Mouse (Mus musculus) CH12.LX (cell line): ENCODE measurements around the gene Fbln5. TPM values are rescaled to one million over a fixed set of nuclear protein-coding genes. Genes with fewer than 3 reads are reported as not detected.

Experiments
- DNase-seq: peaks from one replicate; pipeline ENCODE4 v3.0.0-alpha.2; 2013; ENCODE audit errors: extremely low read depth
- H3K27ac ChIP-seq: 2 replicates; pipeline ENCODE4 v1.5.1; 2012; ENCODE audit warnings: low read depth, mild to moderate bottlenecking, control low read depth, moderate library complexity; ENCODE audit not compliant: insufficient read depth
- H3K27me3 ChIP-seq: replicated peaks from 2 replicates; pipeline ENCODE3; 2012; ENCODE audit warnings: inconsistent platforms
- H3K36me3 ChIP-seq, 2 experiments: replicated peaks in 1 of 2; 2 replicates each; pipeline versions ENCODE3 to v1.6.1; 2012; ENCODE audit warnings: inconsistent platforms in 1 of 2, low read length in 1 of 2, mild to moderate bottlenecking in 1 of 2, mixed read lengths in 1 of 2, moderate library complexity in 1 of 2; ENCODE audit not compliant: control insufficient read depth in 1 of 2, insufficient read depth in 1 of 2
- H3K4me1 ChIP-seq, 2 experiments: 2 replicates each; pipeline ENCODE4 v1.6.1; 2012; ENCODE audit warnings: inconsistent platforms in 1 of 2, moderate library complexity in 1 of 2; ENCODE audit not compliant: insufficient read depth in 2 of 2, control insufficient read depth in 1 of 2
- H3K4me2 ChIP-seq: 2 replicates; pipeline ENCODE4 v1.6.1; 2012; ENCODE audit warnings: low read depth, mild to moderate bottlenecking, control low read depth; ENCODE audit not compliant: poor library complexity, insufficient read depth, severe bottlenecking
- H3K4me3 ChIP-seq, 3 experiments: fragments of 150-350 bp in 1 of 3; sonication (generic) in 1 of 3; replicated peaks in 1 of 3; 2 replicates each; pipeline versions ENCODE3 to v1.5.1; 2011 to 2012; ENCODE audit warnings: low read depth in 2 of 3, low read length in 2 of 3, mild to moderate bottlenecking in 2 of 3, moderate library complexity in 2 of 3, control low read depth in 1 of 3, improper control_type of control experiment in 1 of 3, inconsistent platforms in 1 of 3, mixed read lengths in 1 of 3; ENCODE audit not compliant: poor library complexity in 1 of 3
- H3K79me2 ChIP-seq: replicated peaks from 2 replicates; pipeline ENCODE4 v1.6.1; 2012; ENCODE audit warnings: mild to moderate bottlenecking, moderate library complexity; ENCODE audit not compliant: control insufficient read depth, poor library complexity, insufficient read depth, severe bottlenecking; ENCODE audit errors: extremely low read depth
- H3K9ac ChIP-seq: 2 replicates; pipeline ENCODE4 v1.6.1; 2012; ENCODE audit warnings: low read depth, mild to moderate bottlenecking, control low read depth, moderate library complexity; ENCODE audit not compliant: insufficient read depth
- H3K9me3 ChIP-seq: replicated peaks from 2 replicates; pipeline ENCODE3; 2012; ENCODE audit warnings: low read length, inconsistent platforms, mixed read lengths
- CTCF ChIP-seq, 2 experiments: IDR thresholded peaks in 1 of 2; conservative IDR thresholded peaks in 1 of 2; 2 replicates each; pipeline ENCODE4 v1.5.1; 2011 to 2012; ENCODE audit warnings: low read depth in 2 of 2, low read length in 2 of 2, improper control_type of control experiment in 1 of 2, inconsistent platforms in 1 of 2, mild to moderate bottlenecking in 1 of 2, moderate library complexity in 1 of 2
- E2F4 ChIP-seq: IDR thresholded peaks from 2 replicates; pipeline ENCODE4 v1.6.1; 2011; ENCODE audit warnings: low read depth, low read length, improper control_type of control experiment; ENCODE audit not compliant: insufficient replicate concordance
- EP300 ChIP-seq: IDR thresholded peaks from 2 replicates; pipeline ENCODE4 v1.6.1; 2011; ENCODE audit warnings: low read length, improper control_type of control experiment
- ETS1 ChIP-seq: conservative IDR thresholded peaks from 2 replicates; pipeline ENCODE4 v1.6.1; 2012; ENCODE audit warnings: low read depth, mild to moderate bottlenecking, inconsistent platforms, low read length, improper control_type of control experiment, moderate library complexity
- MAFK ChIP-seq: IDR thresholded peaks from 2 replicates; pipeline ENCODE4 v1.6.1; 2011; ENCODE audit warnings: low read length, improper control_type of control experiment; ENCODE audit not compliant: insufficient replicate concordance
- MAX ChIP-seq: IDR thresholded peaks from 2 replicates; pipeline ENCODE4 v1.6.1; 2011; ENCODE audit warnings: low read length, improper control_type of control experiment
- MXI1 ChIP-seq: IDR thresholded peaks from 2 replicates; pipeline ENCODE4 v1.6.1; 2011; ENCODE audit warnings: mild to moderate bottlenecking, low read depth, low read length, improper control_type of control experiment
- NELFE ChIP-seq: IDR thresholded peaks from 2 replicates; pipeline ENCODE4 v1.6.1; 2011; ENCODE audit warnings: low read depth, low read length, improper control_type of control experiment
- NRF1 ChIP-seq: IDR thresholded peaks from 2 replicates; pipeline ENCODE4 v1.6.1; 2014; ENCODE audit warnings: low read depth, mild to moderate bottlenecking, inconsistent platforms, low read length, improper control_type of control experiment, moderate library complexity
- POLR2A ChIP-seq: IDR thresholded peaks from 2 replicates; pipeline ENCODE4 v1.6.1; 2011; ENCODE audit warnings: low read depth, mild to moderate bottlenecking, improper control_type of control experiment, low read length
- POLR2AphosphoS2 ChIP-seq: IDR thresholded peaks from 2 replicates; pipeline ENCODE4 v1.6.1; 2011; ENCODE audit warnings: low read depth, low read length, improper control_type of control experiment
- RCOR1 ChIP-seq: conservative IDR thresholded peaks from 2 replicates; pipeline ENCODE4 v1.6.1; 2012; ENCODE audit warnings: low read depth, mild to moderate bottlenecking, inconsistent platforms, low read length, improper control_type of control experiment
- SMC3 ChIP-seq: IDR thresholded peaks from 2 replicates; pipeline ENCODE4 v1.6.1; 2011; ENCODE audit warnings: low read depth, low read length, improper control_type of control experiment
- TCF12 ChIP-seq: IDR thresholded peaks from 2 replicates; pipeline ENCODE4 v1.6.1; 2014; ENCODE audit warnings: low read depth, mild to moderate bottlenecking, inconsistent platforms, low read length, improper control_type of control experiment
- UBTF ChIP-seq: IDR thresholded peaks from 2 replicates; pipeline ENCODE4 v1.6.1; 2012; ENCODE audit warnings: low read depth, mild to moderate bottlenecking, inconsistent platforms, low read length, improper control_type of control experiment, moderate library complexity
- USF1 ChIP-seq: IDR thresholded peaks from 2 replicates; pipeline ENCODE4 v1.6.1; 2014; ENCODE audit warnings: low read depth, mild to moderate bottlenecking, inconsistent platforms, low read length, improper control_type of control experiment
- USF2 ChIP-seq: conservative IDR thresholded peaks from 2 replicates; pipeline ENCODE4 v1.6.1; 2011; ENCODE audit warnings: low read depth, low read length, improper control_type of control experiment
- ZC3H11A ChIP-seq: IDR thresholded peaks from 2 replicates; pipeline ENCODE4 v1.6.1; 2012; ENCODE audit warnings: low read depth, mild to moderate bottlenecking, inconsistent platforms, low read length, improper control_type of control experiment
- ZKSCAN1 ChIP-seq: IDR thresholded peaks from 2 replicates; pipeline ENCODE4 v1.6.1; 2012; ENCODE audit warnings: low read depth, inconsistent platforms, low read length, improper control_type of control experiment, borderline replicate concordance
- ZMIZ1 ChIP-seq: IDR thresholded peaks from 2 replicates; pipeline ENCODE4 v1.6.1; 2012; ENCODE audit warnings: low read depth, mild to moderate bottlenecking, inconsistent platforms, low read length, improper control_type of control experiment
- ZNF384 ChIP-seq: IDR thresholded peaks from 2 replicates; pipeline ENCODE4 v1.6.1; 2012; ENCODE audit warnings: low read depth, low read length, improper control_type of control experiment, inconsistent platforms
- dilution Hi-C: fragments of 300-500 bp; cut with MboI; formaldehyde crosslinking; loops from 2 replicates; pipeline ENCODE4 v1.14.3; 2020; ENCODE audit warnings: low sequenced_read_pairs; ENCODE audit not compliant: extremely low pct_unique_long_range_greater_than_20kb, extremely low pct_ligation_motif_present
- in situ Hi-C: fragments of 300-500 bp; cut with MboI; formaldehyde crosslinking; loops from 3 replicates; pipeline ENCODE4 v1.14.3; 2019; ENCODE audit warnings: low sequenced_read_pairs, low pct_ligation_motif_present, low pct_unique_long_range_greater_than_20kb, mixed read lengths
- polyA plus RNA-seq: library from polyadenylated mRNA; unstranded; fragments of >175 nt; gene quantifications from 2 replicates; pipeline ENCODE4 v1.2.1, GENCODE M21; 2012; ENCODE audit warnings: low read depth; ENCODE audit not compliant: insufficient read length
- total RNA-seq, 2 experiments: library from RNA; depleted of rRNA; stranded (reverse); fragments of 300-350 nt in 1 of 2; fragments of >200 nt in 1 of 2; gene quantifications; 2 replicates each; pipeline ENCODE4 v1.2.3; 2012 to 2014

The Fbln5 gene
- total and polyA plus RNA-seq, 3 experiments = 0.04 to 3.2 (median 0.11) TPM

DNA sequence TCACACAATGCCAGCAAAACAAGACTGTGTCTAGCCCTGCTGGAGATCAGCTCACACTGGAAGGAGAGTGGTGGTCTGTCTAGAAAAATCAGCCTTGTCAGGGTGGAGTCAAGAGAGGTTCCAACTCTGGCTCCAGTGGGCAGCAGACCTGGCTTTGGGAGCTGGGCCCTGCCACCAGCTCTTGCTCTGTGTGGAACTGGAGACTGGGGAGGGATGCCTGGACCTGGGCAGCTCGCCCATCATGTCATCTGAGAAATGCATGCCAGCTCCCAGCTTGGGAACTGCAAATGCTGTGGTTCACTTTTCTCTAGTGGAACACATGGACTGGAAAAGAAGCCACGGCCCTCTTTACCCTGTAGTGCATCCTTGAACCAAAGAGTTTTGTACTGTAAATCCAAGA, 8.3 kb downstream of the Fbln5 start:
- Histone ChIP-seq H3K4me3 (no peak overlapping the region), H3K4me1 (peaks cover 0 to 3% of the 10 kb centered on the region in 2 experiments; a peak in 1 of 4 replicates), H3K27ac (no peak overlapping the region), H3K27me3 (peaks cover 3% of the 10 kb centered on the region), H3K79me2 (no peaks in the 10 kb centered on the region), H3K36me3 (no peaks in the 10 kb centered on the region), H3K9me3 (no peaks in the 10 kb centered on the region), H3K4me2 (no peak overlapping the region), H3K9ac (no peak overlapping the region)
- DNase-seq = no peak
- dilution Hi-C loops = no loop called here
- TF ChIP-seq CTCF (conservative IDR thresholded peaks at IDR 0.05 in 1 of 2, IDR thresholded peaks at IDR 0.05 in 1 of 2; ENCODE audit: low read depth in 2 of 2, low read length in 2 of 2) (no peak), NELFE (no peak), USF1 (no peak), USF2 (no peak), MAFK (no peak), MAX (no peak), ZNF384 (no peak), ZMIZ1 (no peak), POLR2AphosphoS2 (no peak), UBTF (no peak), ETS1 (no peak), TCF12 (no peak), POLR2A (no peak), EP300 (no peak), SMC3 (no peak), ZKSCAN1 (no peak), MXI1 (no peak), E2F4 (no peak), NRF1 (no peak), RCOR1 (no peak)
- in situ Hi-C loops = loop anchor here (25.0 kb wide), 1 partner anchor 377 kb away; no protein-coding TSS in a partner anchor

DNA sequence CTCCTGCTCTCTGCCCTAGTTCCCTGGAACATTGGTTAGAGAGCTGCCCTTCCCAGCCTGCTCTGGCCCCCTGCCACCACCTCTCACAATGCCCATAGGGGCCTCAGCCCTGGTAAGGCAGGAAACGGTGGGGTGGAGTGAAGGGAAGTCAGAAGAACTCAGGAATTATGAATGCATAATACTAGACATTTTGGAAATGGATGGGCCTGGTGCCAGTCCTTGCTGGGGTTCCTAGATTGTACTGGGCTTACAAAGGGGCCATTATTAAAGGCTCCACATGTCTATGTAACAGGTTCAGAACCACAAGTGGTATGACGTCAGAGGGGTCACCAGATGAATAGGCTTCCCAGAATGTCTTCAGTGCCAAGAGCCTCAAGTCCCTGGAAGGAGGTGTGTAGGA, 11.5 kb downstream of the Fbln5 start:
- no peaks in the 10 kb centered on the region for H3K9me3 ChIP-seq
- no peak overlapping the region for H3K9ac ChIP-seq
- no peak for DNase-seq
- no peak overlapping the region for H3K4me2 ChIP-seq
- no peaks in the 10 kb centered on the region for H3K4me1 ChIP-seq
- peaks cover 3% of the 10 kb centered on the region for H3K27me3 ChIP-seq
- H3K36me3 ChIP-seq = no peaks in the 10 kb centered on the region
- H3K27ac ChIP-seq = no peak overlapping the region
- dilution Hi-C loops = no loop called here
- TF ChIP-seq ZC3H11A = no peak
- in situ Hi-C loops = loop anchor here (25.0 kb wide), 1 partner anchor 380 kb away; no protein-coding TSS in a partner anchor
- H3K4me3 ChIP-seq = no peak overlapping the region
- H3K79me2 ChIP-seq = no peaks in the 10 kb centered on the region
